23 mouse cellular contexts compared by ENCODE assay signal in genomic region chr15:77914507-77914906, GRCm38 (mm10). TPM values are rescaled to one million over a fixed set of nuclear protein-coding genes. Genes with fewer than 3 reads are reported as not detected.
DNase-seq lines count a peak whose midpoint lies in the region; ATAC-seq and TF ChIP-seq lines count a peak whose summit lies in the region.
"Had no signal": no experiment of that assay in that cellular context is flagged by ENCODE, and none has a peak within 500 bp of the region (broad histone marks: within the 10 kb centered on the region; RNA-seq: fewer than 3 reads in every experiment).

No protein-coding gene starts in this region.

- no peaks in the 10 kb centered on the region for H3K27me3 ChIP-seq in limb, embryonic 11.5 days (ENCODE audit: control insufficient read depth, insufficient read depth, low read length)
- H3K27me3 ChIP-seq in limb, embryonic 10.5 days (ENCODE audit: low read depth, poor library complexity, severe bottlenecking) = no peaks in the 10 kb centered on the region
- H3K27me3 ChIP-seq: CH12.LX; embryonic facial prominence, embryonic 12.5 days; embryonic facial prominence, embryonic 15.5 days; hindbrain, embryonic 12.5 days; hindbrain, embryonic 15.5 days; Patski had no signal

- peak overlapping the region; percentile 90 for H3K27ac ChIP-seq in gastrocnemius, adult 2 months
- no peak overlapping the region for H3K27ac ChIP-seq in limb, embryonic 11.5 days (replicated peaks; ENCODE audit: low read depth, low read length)
- H3K27ac ChIP-seq in limb, embryonic 10.5 days = no peak overlapping the region
- H3K27ac ChIP-seq: embryonic facial prominence, embryonic 12.5 days; embryonic facial prominence, embryonic 15.5 days; heart, adult 2 months; heart, embryonic 10.5 days; hindbrain, embryonic 12.5 days; hindbrain, embryonic 15.5 days had no signal

- intact Hi-C loops in gastrocnemius, adult 2 months (cut with DNase I) = loop anchor here (5.0 kb wide), 1 partner anchor 72 kb away; the partner anchor contains the start of gene Myh9

- DNase-seq in gastrocnemius, adult 2 months = no peak
- DNase-seq in gastrocnemius, postnatal 4 days (ENCODE audit: low spot score in 2 of 2) = no peak
- no peak for DNase-seq in limb, embryonic 11.5 days (ENCODE audit: low spot score)
- no peak for DNase-seq in limb, embryonic 10.5 days (ENCODE audit: low spot score)
- DNase-seq in lung, postnatal 25 days (ENCODE audit: low spot score) = peak; percentile 62
- DNase-seq in lung, postnatal 10 days = no peak
- DNase-seq in cerebellum, postnatal 4 days (ENCODE audit: low spot score in 2 of 2) = no peak
- DNase-seq: adrenal gland, postnatal 25 days; B cell, adult 2 months; cerebellum, adult 18-20 months; cerebellum, adult 9-10 months; cerebellum, postnatal 14 days; forebrain, postnatal 0 days; heart, adult 2 months had no signal

- no peak for ATAC-seq in limb, embryonic 11.5 days (ENCODE audit: insufficient number of reproducible peaks, low FRiP score, low TSS enrichment, low read depth)
- ATAC-seq: forebrain, embryonic 14.5 days; forebrain, postnatal 0 days; Patski had no signal

- WGBS in limb, embryonic 11.5 days = 91% methylated on average over 3 of the region's 3 CpGs
- whole genome bisulfite sequencing in limb, embryonic 10.5 days = 97% methylated on average over 3 of the region's 3 CpGs

- H3K9me3 ChIP-seq in limb, embryonic 11.5 days (ENCODE audit: control insufficient read depth, low read length) = no peaks in the 10 kb centered on the region
- no peaks in the 10 kb centered on the region for H3K9me3 ChIP-seq in limb, embryonic 10.5 days (replicated peaks)
- H3K9me3 ChIP-seq: embryonic facial prominence, embryonic 12.5 days; embryonic facial prominence, embryonic 15.5 days; G1E; heart, embryonic 10.5 days; hindbrain, embryonic 12.5 days; hindbrain, embryonic 15.5 days had no signal

- no peak overlapping the region for H3K4me3 ChIP-seq in gastrocnemius, adult 2 months
- H3K4me3 ChIP-seq in limb, embryonic 11.5 days (ENCODE audit: low read depth, low read length) = no peak overlapping the region
- H3K4me3 ChIP-seq in limb, embryonic 10.5 days = no peak overlapping the region
- H3K4me3 ChIP-seq: embryonic facial prominence, embryonic 12.5 days; embryonic facial prominence, embryonic 15.5 days; heart, adult 2 months; heart, embryonic 10.5 days; hindbrain, embryonic 12.5 days; hindbrain, embryonic 15.5 days had no signal

- no peak for TF ChIP-seq CTCF in gastrocnemius, adult 2 months (IDR thresholded peaks at IDR 0.05)

- H3K9ac ChIP-seq in limb, embryonic 11.5 days (ENCODE audit: low read length) = 0 out of 2 replicates have a peak overlapping the region, but pooled peaks have one; percentile 32
- H3K9ac ChIP-seq: embryonic facial prominence, embryonic 12.5 days; embryonic facial prominence, embryonic 15.5 days; forebrain, postnatal 0 days; hindbrain, embryonic 12.5 days; hindbrain, embryonic 15.5 days had no signal

- H3K4me2 ChIP-seq in limb, embryonic 11.5 days (ENCODE audit: low read depth, severe bottlenecking) = no peak overlapping the region
- H3K4me2 ChIP-seq: embryonic facial prominence, embryonic 12.5 days; embryonic facial prominence, embryonic 15.5 days; hindbrain, embryonic 12.5 days; hindbrain, embryonic 15.5 days had no signal

- H3K36me3 ChIP-seq in limb, embryonic 11.5 days (ENCODE audit: control insufficient read depth, insufficient read depth, low read length) = peaks cover 10% of the 10 kb centered on the region; the same call in 1 of the 2 replicates
- H3K36me3 ChIP-seq in limb, embryonic 10.5 days = peaks cover 59% of the 10 kb centered on the region

- peaks cover 14% of the 10 kb centered on the region for H3K4me1 ChIP-seq in limb, embryonic 11.5 days (ENCODE audit: control insufficient read depth, insufficient read depth, low read length)
- H3K4me1 ChIP-seq in limb, embryonic 10.5 days = peaks cover 24% of the 10 kb centered on the region
- H3K4me1 ChIP-seq: embryonic facial prominence, embryonic 15.5 days; hindbrain, embryonic 12.5 days; hindbrain, embryonic 15.5 days had no signal

RNA-seq across cellular contexts. Expression of gene Txn2, which starts 14.3 kb away (rescaled TPM):
- 100 to 1,000 TPM; 189 to 247 TPM for total RNA-seq in gastrocnemius, adult 2 months (2021)
- total RNA-seq in gastrocnemius, postnatal 4 days (2021) = 100 to 1,000 TPM; 152 to 157 TPM
- polyA plus RNA-seq in limb, embryonic 11.5 days (2014; fragmentation: Nextera tagmentation; extraction: Ambion mirVana) = 263 and 266 TPM in 2 replicates
- 287 and 339 TPM in 2 replicates for polyA plus RNA-seq in limb, embryonic 10.5 days (2016; fragmentation: Nextera tagmentation; extraction: Ambion mirVana)

RNA-seq across cellular contexts. Expression of gene Foxred2, which starts 42.0 kb away (rescaled TPM):
- total RNA-seq in gastrocnemius, adult 2 months (2021) = under 1 TPM; 0.43 to 0.84 TPM
- total RNA-seq in gastrocnemius, postnatal 4 days (2021) = 1 to 10 TPM; 1.4 to 1.5 TPM
- polyA plus RNA-seq in limb, embryonic 11.5 days (2014; fragmentation: Nextera tagmentation; extraction: Ambion mirVana) = 6.1 and 7.2 TPM in 2 replicates
- 7.3 and 7.7 TPM in 2 replicates for polyA plus RNA-seq in limb, embryonic 10.5 days (2016; fragmentation: Nextera tagmentation; extraction: Ambion mirVana)

RNA-seq across cellular contexts. Expression of gene Eif3d, which starts 56.1 kb away (rescaled TPM):
- total RNA-seq in gastrocnemius, adult 2 months (2021) = 10 to 100 TPM; 57.7 to 63.5 TPM
- 100 to 1,000 TPM; 115 to 120 TPM for total RNA-seq in gastrocnemius, postnatal 4 days (2021)
- 249 and 259 TPM in 2 replicates for polyA plus RNA-seq in limb, embryonic 11.5 days (2014; fragmentation: Nextera tagmentation; extraction: Ambion mirVana)
- 260 and 285 TPM in 2 replicates for polyA plus RNA-seq in limb, embryonic 10.5 days (2016; fragmentation: Nextera tagmentation; extraction: Ambion mirVana)
